Mouse (Mus musculus) midbrain, embryonic 14.5 days (tissue): ENCODE data around the gene Snx11. TPM values are rescaled to one million over a fixed set of nuclear protein-coding genes. Genes with fewer than 3 reads are reported as not detected.
A peak's percentile ranks its signal among the peaks of the same experiment; 100 is the strongest.
"Not testable (repeated sequence)": the region's sequence is repeated elsewhere in the genome, so short reads cannot be mapped to it uniquely, and the experiment has no call there.

Experiments
- ATAC-seq: fragments of 200-750 bp; cut with Nextera tagmentation; 2 replicates; pipeline ENCODE4 v1.8.0; 2017; ENCODE audit warnings: moderate number of reproducible peaks, moderate library complexity; ENCODE audit not compliant: low FRiP score, low TSS enrichment
- DNase-seq: peaks from one replicate; pipeline ENCODE4 v3.0.0-alpha.2; 2015
- H3K27ac ChIP-seq: fragments of 300-500 bp; sonication (generic); replicated peaks from 2 replicates; pipeline ENCODE4 v1.5.1; 2014; ENCODE audit warnings: mild to moderate bottlenecking, low read depth, low read length, moderate library complexity
- H3K27me3 ChIP-seq: fragments of 300-500 bp; sonication (generic); 2 replicates; pipeline ENCODE4 v1.6.1; 2014; ENCODE audit warnings: low read length, control low read depth, mixed read lengths; ENCODE audit not compliant: control insufficient read depth, insufficient read depth
- H3K36me3 ChIP-seq: fragments of 300-500 bp; sonication (generic); 2 replicates; pipeline ENCODE4 v1.6.1; 2014; ENCODE audit warnings: low read length, control low read depth; ENCODE audit not compliant: control insufficient read depth, insufficient read depth
- H3K4me1 ChIP-seq: fragments of 300-500 bp; sonication (generic); 2 replicates; pipeline ENCODE4 v1.6.1; 2014; ENCODE audit warnings: mild to moderate bottlenecking, antibody characterized with exemption, low read length, control low read depth; ENCODE audit not compliant: control insufficient read depth, insufficient read depth
- H3K4me2 ChIP-seq: fragments of 300-500 bp; sonication (generic); 2 replicates; pipeline ENCODE4 v1.6.1; 2014; ENCODE audit warnings: mild to moderate bottlenecking, low read length, moderate library complexity
- H3K4me3 ChIP-seq: fragments of 300-500 bp; sonication (generic); replicated peaks from 2 replicates; pipeline ENCODE4 v1.5.1; 2014; ENCODE audit warnings: low read depth, low read length
- H3K9ac ChIP-seq: fragments of 300-500 bp; sonication (generic); replicated peaks from 2 replicates; pipeline ENCODE4 v1.6.1; 2014; ENCODE audit warnings: mild to moderate bottlenecking, low read length, moderate library complexity
- H3K9me3 ChIP-seq: fragments of 300-500 bp; sonication (generic); 2 replicates; pipeline ENCODE4 v1.6.1; 2016; ENCODE audit warnings: low read length, control low read depth, mixed read lengths; ENCODE audit not compliant: control insufficient read depth
- WGBS: fragments of 180-500 bp; shearing (Covaris S2); extraction: QIAGEN DNeasy Blood & Tissue Kit; methylation state at CpG from one replicate; pipeline ENCODE4 v1.1.7; 2014; 5-methylcytosine and 5-hydroxymethylcytosine counted together
- polyA plus RNA-seq: library from polyadenylated mRNA; unstranded; fragments of >200 nt; fragmentation: Nextera tagmentation; extraction: Ambion mirVana; gene quantifications from 2 replicates; pipeline ENCODE4 v1.2.1, GENCODE M21; 2014

The Snx11 gene
- polyA plus RNA-seq, 1 experiment from 2014 or later = 29.6 TPM

DNA sequence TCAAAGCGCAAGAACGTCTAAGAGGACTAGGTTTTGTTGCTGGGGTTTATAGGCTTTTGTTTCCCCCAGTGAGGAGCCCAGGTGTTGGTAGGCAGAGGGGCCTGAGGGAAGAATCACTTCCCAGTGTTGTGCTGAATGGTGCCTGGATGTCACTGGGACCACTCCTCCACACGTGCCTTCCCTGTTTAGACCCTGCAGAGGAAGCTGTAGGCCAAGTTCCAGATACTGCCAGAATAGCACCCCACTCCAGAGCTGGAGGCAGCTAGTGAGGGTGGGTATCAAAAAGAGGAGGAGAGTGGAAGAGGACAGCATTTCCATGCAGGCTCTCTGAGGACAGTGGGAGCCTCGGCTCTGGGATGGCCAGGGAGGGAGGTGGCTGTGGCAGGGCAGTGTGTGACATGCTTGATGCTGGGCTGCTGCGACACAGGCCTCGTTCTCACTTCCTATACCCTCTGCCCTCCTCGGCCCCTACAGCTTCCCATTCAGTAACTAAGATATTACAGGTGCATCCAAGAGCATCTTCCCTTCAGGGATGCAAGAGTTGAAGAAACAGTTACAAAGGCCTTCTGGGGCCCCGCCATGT, 40.9 kb upstream of the Snx11 start:
- no peak overlapping the region for H3K4me3 ChIP-seq
- peaks cover 87% of the 10 kb centered on the region for H3K36me3 ChIP-seq
- DNase-seq (no peak), ATAC-seq (no peak)
- no peaks in the 10 kb centered on the region for H3K9me3 ChIP-seq
- no peaks in the 10 kb centered on the region for H3K27me3 ChIP-seq
- no peak overlapping the region for H3K9ac ChIP-seq
- peaks cover 4% of the 10 kb centered on the region for H3K4me1 ChIP-seq
- WGBS = 82% methylated on average over 8 of the region's 8 CpGs
- no peak overlapping the region for H3K4me2 ChIP-seq
- H3K27ac ChIP-seq = no peak overlapping the region

- no peaks in the 10 kb centered on the region for H3K9me3 ChIP-seq
- DNase-seq (no peak), ATAC-seq (no peak)
- no peak overlapping the region for H3K9ac ChIP-seq
- H3K36me3 ChIP-seq = peaks cover 86% of the 10 kb centered on the region
- H3K27ac ChIP-seq = peak overlapping the region; percentile 52; the same call in 1 of the 2 replicates
- 52% methylated on average over 5 of the region's 5 CpGs for WGBS
- H3K4me2 ChIP-seq = no peak overlapping the region
- H3K27me3 ChIP-seq = no peaks in the 10 kb centered on the region
- no peaks in the 10 kb centered on the region for H3K4me1 ChIP-seq
- H3K4me3 ChIP-seq = no peak overlapping the region
Measured at GRCm38 (mm10) chr11:96816979-96817378, 39.6 kb upstream of the Snx11 start.

- Histone ChIP-seq H3K4me2 (no peak overlapping the region), H3K36me3 (peaks cover 86% of the 10 kb centered on the region), H3K27ac (no peak overlapping the region), H3K27me3 (no peaks in the 10 kb centered on the region), H3K9ac (no peak overlapping the region), H3K4me1 (no peaks in the 10 kb centered on the region), H3K9me3 (no peaks in the 10 kb centered on the region), H3K4me3 (no peak overlapping the region)
- ATAC-seq = no peak
- DNase-seq = no peak
- 94% methylated on average over 1 of the region's 1 CpGs for WGBS
Measured at GRCm38 (mm10) chr11:96816494-96816893, 39.1 kb upstream of the Snx11 start.

DNA sequence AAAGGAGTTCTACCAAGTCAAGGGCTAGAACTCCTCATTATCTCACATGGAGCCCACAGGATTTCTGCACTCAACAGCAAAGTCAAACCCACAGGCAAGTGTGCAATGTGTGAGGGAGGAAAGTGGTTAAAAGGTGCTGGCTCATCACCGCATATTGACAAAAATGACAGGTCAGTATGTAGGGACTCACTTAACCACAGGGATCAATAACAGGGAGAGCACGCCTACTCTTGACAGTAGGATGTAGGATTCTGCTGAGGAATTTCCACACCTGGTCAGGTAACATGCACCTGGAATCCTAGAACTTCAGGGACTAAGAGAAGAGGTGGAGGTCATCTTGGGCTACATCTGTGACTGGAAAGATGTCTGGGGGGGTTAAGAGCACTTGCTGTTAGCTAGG, 38.5 kb upstream of the Snx11 start:
- ATAC-seq (no peak), DNase-seq (no peak)
- Histone ChIP-seq H3K9me3 (no peaks in the 10 kb centered on the region), H3K27me3 (no peaks in the 10 kb centered on the region), H3K36me3 (peaks cover 80% of the 10 kb centered on the region), H3K9ac (no peak overlapping the region), H3K27ac (no peak overlapping the region), H3K4me2 (no peak overlapping the region), H3K4me1 (no peaks in the 10 kb centered on the region), H3K4me3 (no peak overlapping the region)
- WGBS = 96% methylated on average over 2 of the region's 2 CpGs

GRCm38 (mm10) chr11:96814443-96814842, 37.1 kb upstream of the Snx11 start:
- no peak overlapping the region for H3K9ac ChIP-seq
- 95% methylated on average over 2 of the region's 2 CpGs for whole genome bisulfite sequencing
- DNase-seq = no peak

GRCm38 (mm10) chr11:96813920-96814319, 36.6 kb upstream of the Snx11 start:
- DNase-seq = no peak
- no peak for ATAC-seq
- no peak overlapping the region for H3K4me3 ChIP-seq
- no peaks in the 10 kb centered on the region for H3K9me3 ChIP-seq
- no peak overlapping the region for H3K9ac ChIP-seq
- H3K4me2 ChIP-seq = no peak overlapping the region
- WGBS = 93% methylated on average over 5 of the region's 5 CpGs
- H3K36me3 ChIP-seq = peaks cover 76% of the 10 kb centered on the region
- H3K27me3 ChIP-seq = no peaks in the 10 kb centered on the region
- no peak overlapping the region for H3K27ac ChIP-seq
- no peaks in the 10 kb centered on the region for H3K4me1 ChIP-seq

More at GRCm38 (mm10) chr11:96814443-96814842, 37.1 kb upstream of the Snx11 start:
- Histone ChIP-seq H3K4me3 (no peak overlapping the region), H3K4me2 (no peak overlapping the region), H3K27ac (no peak overlapping the region), H3K4me1 (no peaks in the 10 kb centered on the region), H3K27me3 (no peaks in the 10 kb centered on the region), H3K9me3 (no peaks in the 10 kb centered on the region), H3K36me3 (peaks cover 77% of the 10 kb centered on the region)
- ATAC-seq = no peak

DNA sequence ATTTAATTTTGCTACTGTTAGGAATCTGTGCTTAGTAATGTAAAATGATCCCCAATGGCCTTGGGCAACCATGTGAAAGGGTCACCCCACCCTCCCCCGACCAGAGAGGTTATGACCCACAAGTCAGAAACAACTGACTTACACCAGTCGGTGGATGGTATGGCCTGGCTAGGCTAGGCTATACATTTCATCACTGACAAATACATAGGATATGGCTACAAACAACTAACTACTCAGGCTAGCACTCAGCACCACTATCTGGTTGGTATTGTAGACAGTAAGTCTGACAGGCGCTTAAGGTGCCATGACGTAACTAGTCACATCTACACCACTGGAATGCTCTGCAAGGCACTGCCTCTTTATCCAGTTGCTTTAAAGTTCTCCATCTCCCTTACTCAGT, 36.1 kb upstream of the Snx11 start:
- ATAC-seq (no peak), DNase-seq (no peak)
- H3K36me3 ChIP-seq = peaks cover 76% of the 10 kb centered on the region
- H3K27ac ChIP-seq = no peak overlapping the region
- no peak overlapping the region for H3K9ac ChIP-seq
- no peak overlapping the region for H3K4me2 ChIP-seq
- whole genome bisulfite sequencing = 90% methylated on average over 4 of the region's 4 CpGs
- no peaks in the 10 kb centered on the region for H3K27me3 ChIP-seq
- no peaks in the 10 kb centered on the region for H3K4me1 ChIP-seq
- no peak overlapping the region for H3K4me3 ChIP-seq
- H3K9me3 ChIP-seq = no peaks in the 10 kb centered on the region

DNA sequence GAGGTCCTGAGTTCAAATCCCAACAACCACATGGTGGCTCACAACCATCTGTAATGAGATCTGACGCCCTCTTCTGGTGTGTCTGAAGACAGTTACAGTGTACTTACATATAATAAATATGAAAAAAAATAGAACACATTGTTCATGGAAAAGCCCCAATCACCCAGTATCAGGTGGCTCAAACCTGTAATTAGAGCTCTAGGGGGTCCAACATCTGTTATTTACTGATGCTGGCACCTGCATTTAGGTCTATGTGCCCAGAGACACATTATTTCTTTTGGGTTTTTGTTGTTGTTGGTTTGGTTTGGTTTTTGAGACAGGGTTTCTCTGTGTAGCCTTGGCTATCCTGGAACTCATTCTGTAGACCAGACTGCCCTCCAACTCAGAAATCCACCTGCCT, 33.8 kb upstream of the Snx11 start:
- H3K9me3 ChIP-seq, H3K4me2 ChIP-seq, H3K27me3 ChIP-seq, H3K4me3 ChIP-seq, H3K9ac ChIP-seq, DNase-seq, H3K4me1 ChIP-seq, H3K27ac ChIP-seq, ATAC-seq: not testable (repeated sequence)
- 93% methylated on average over 1 of the region's 1 CpGs for WGBS
- peaks cover 72% of the 10 kb centered on the region for H3K36me3 ChIP-seq

- H3K9ac ChIP-seq = no peak overlapping the region
- no peaks in the 10 kb centered on the region for H3K9me3 ChIP-seq
- H3K27ac ChIP-seq = no peak overlapping the region
- no peak for ATAC-seq
- H3K4me2 ChIP-seq = no peak overlapping the region
- H3K36me3 ChIP-seq = peaks cover 75% of the 10 kb centered on the region
- DNase-seq = no peak
- H3K27me3 ChIP-seq = no peaks in the 10 kb centered on the region
- H3K4me3 ChIP-seq = no peak overlapping the region
- H3K4me1 ChIP-seq = no peaks in the 10 kb centered on the region
- WGBS = 93% methylated on average over 6 of the region's 6 CpGs
Measured at GRCm38 (mm10) chr11:96809562-96810235, 32.3 kb upstream of the Snx11 start.
